Mouse (Mus musculus) bone marrow, adult 2 months (tissue): ENCODE data around the gene Otx1.

Experiments
- CTCF ChIP-seq: fragments of 200-500 bp; IDR thresholded peaks from 2 replicates; pipeline ENCODE4 v1.5.1; 2011; ENCODE audit warnings: low read length, control low read depth; ENCODE audit not compliant: control insufficient read depth, insufficient read depth
- POLR2A ChIP-seq: fragments of 200-500 bp; IDR thresholded peaks from 2 replicates; pipeline ENCODE4 v1.6.1; 2011; ENCODE audit warnings: low read depth, mild to moderate bottlenecking, control low read depth, low read length, borderline replicate concordance; ENCODE audit not compliant: control insufficient read depth

DNA sequence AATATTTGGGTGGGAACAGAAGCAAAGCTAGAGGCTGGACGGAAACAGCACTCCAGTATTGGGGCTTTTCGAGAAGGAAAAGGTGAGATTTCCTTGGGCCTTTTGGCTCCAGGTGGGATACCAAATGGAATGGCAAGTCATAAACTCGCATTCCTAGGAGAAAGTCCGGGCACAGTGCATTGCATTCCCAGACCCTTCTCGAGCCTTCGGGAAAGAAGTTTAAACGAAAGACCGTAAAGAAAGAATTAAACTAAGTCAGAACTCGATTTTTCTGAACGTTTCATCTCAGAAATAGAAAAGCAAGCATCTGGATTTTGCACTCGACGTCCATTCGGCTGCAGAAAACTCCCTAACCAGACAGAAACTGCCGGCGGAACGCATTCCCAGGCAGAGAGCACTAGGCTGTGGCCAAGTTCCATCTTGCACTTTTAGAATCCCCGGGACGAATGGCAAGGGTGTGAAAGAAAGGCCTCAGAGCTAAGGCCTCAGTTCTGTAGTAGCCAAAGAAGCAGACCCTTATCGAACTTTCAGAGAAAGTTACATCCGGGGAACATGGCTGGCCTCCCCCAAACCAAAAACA, 5.0 kb downstream of the Otx1 start:
- TF ChIP-seq POLR2A, result no peak
- TF ChIP-seq CTCF, result no peak
